Mouse (Mus musculus) myocyte (in vitro differentiated cells): ENCODE results near the gene Plpp3. TPM values are rescaled to one million over a fixed set of nuclear protein-coding genes. Genes with fewer than 3 reads are reported as not detected.

Experiments used
- H3K27me3 ChIP-seq: one replicate; pipeline ENCODE4 v1.6.1; 2011; ENCODE audit not compliant: control insufficient read depth, insufficient read depth, insufficient read length
- H3K36me3 ChIP-seq: one replicate; pipeline ENCODE4 v1.6.1; 2011; ENCODE audit not compliant: control insufficient read depth, insufficient read depth
- H3K4me2 ChIP-seq: one replicate; pipeline ENCODE4 v1.6.1; 2011; ENCODE audit warnings: low read depth, control low read depth
- H3K4me3 ChIP-seq: one replicate; pipeline ENCODE4 v1.5.1; 2011; ENCODE audit warnings: mild to moderate bottlenecking, control low read depth, moderate library complexity
- H3K79me2 ChIP-seq: one replicate; pipeline ENCODE4 v1.6.1; 2011; ENCODE audit not compliant: control insufficient read depth, insufficient read depth
- H3ac ChIP-seq: one replicate; pipeline ENCODE4 v1.6.1; 2011; ENCODE audit not compliant: control insufficient read depth, insufficient read length
- CEBPB ChIP-seq: IDR thresholded peaks from 2 replicates; pipeline ENCODE4 v1.6.1; 2011; ENCODE audit warnings: mild to moderate bottlenecking, moderate library complexity; ENCODE audit not compliant: poor library complexity, insufficient read depth, severe bottlenecking
- E2F4 ChIP-seq: IDR thresholded peaks from one replicate; pipeline ENCODE4 v1.6.1; 2011; ENCODE audit warnings: mild to moderate bottlenecking, control low read depth, moderate library complexity; ENCODE audit not compliant: insufficient read depth
- MAX ChIP-seq: IDR thresholded peaks from one replicate; pipeline ENCODE4 v1.6.1; 2011; ENCODE audit warnings: low read depth, mild to moderate bottlenecking, control low read depth
- MYOD1 ChIP-seq, 3 experiments: IDR thresholded peaks; one replicate each; pipeline ENCODE4 v1.6.1; 2011; ENCODE audit warnings: control low read depth in 2 of 3, low read depth in 2 of 3, mild to moderate bottlenecking in 2 of 3, moderate library complexity in 1 of 3; ENCODE audit not compliant: insufficient read length in 2 of 3, control insufficient read depth in 1 of 3
- MYOG ChIP-seq, 3 experiments: IDR thresholded peaks; one replicate each; pipeline ENCODE4 v1.6.1; 2011; ENCODE audit warnings: control low read depth in 2 of 3, low read depth in 2 of 3, mild to moderate bottlenecking in 2 of 3; ENCODE audit not compliant: insufficient read length in 2 of 3, control insufficient read depth in 1 of 3, insufficient read depth in 1 of 3
- POLR2A ChIP-seq: IDR thresholded peaks from one replicate; pipeline ENCODE4 v1.6.1; 2011; ENCODE audit warnings: low read depth, mild to moderate bottlenecking, control low read depth, moderate library complexity; ENCODE audit not compliant: insufficient read length
- POLR2AphosphoS2 ChIP-seq: IDR thresholded peaks from one replicate; pipeline ENCODE4 v1.6.1; 2011; ENCODE audit warnings: low read depth, control low read depth; ENCODE audit not compliant: insufficient read length
- REST ChIP-seq: IDR thresholded peaks from one replicate; pipeline ENCODE4 v1.6.1; 2011; ENCODE audit warnings: mild to moderate bottlenecking, control low read depth, moderate library complexity; ENCODE audit not compliant: insufficient read depth, insufficient read length
- SRF ChIP-seq: IDR thresholded peaks from one replicate; pipeline ENCODE4 v1.6.1; 2011; ENCODE audit warnings: low read depth; ENCODE audit not compliant: control insufficient read depth, insufficient read length
- TCF12 ChIP-seq: IDR thresholded peaks from one replicate; pipeline ENCODE4 v1.6.1; 2011; ENCODE audit warnings: mild to moderate bottlenecking, control low read depth; ENCODE audit not compliant: poor library complexity, insufficient read depth, severe bottlenecking
- TCF3 ChIP-seq: IDR thresholded peaks from one replicate; pipeline ENCODE4 v1.6.1; 2011; ENCODE audit warnings: low read depth, control low read depth; ENCODE audit not compliant: insufficient read length
- USF1 ChIP-seq: IDR thresholded peaks from one replicate; pipeline ENCODE4 v1.6.1; 2011; ENCODE audit warnings: low read depth, mild to moderate bottlenecking, control low read depth, moderate library complexity
- polyA plus RNA-seq: library from polyadenylated mRNA; unstranded; fragments of >200 nt; fragmentation: generic; extraction: Trizol; gene quantifications from one replicate; pipeline ENCODE4 v1.2.1, GENCODE M21; 2012; ENCODE audit warnings: missing spikeins

The Plpp3 gene
- polyA plus RNA-seq, 1 experiment = 12.7 TPM

- Histone ChIP-seq H3K4me3 (no peak overlapping the region), H3K27me3 (no peaks in the 10 kb centered on the region), H3ac (no peak overlapping the region), H3K36me3 (peaks cover 3% of the 10 kb centered on the region), H3K4me2 (no peak overlapping the region), H3K79me2 (no peaks in the 10 kb centered on the region)
- no peak for TF ChIP-seq SRF
- TF ChIP-seq TCF12 = no peak
- TF ChIP-seq MYOG (IDR thresholded peaks at IDR 0.05; ENCODE audit: control insufficient read depth in 1 of 3, insufficient read depth in 1 of 3, insufficient read length in 2 of 3, low read depth in 2 of 3) = no peak
- TF ChIP-seq POLR2AphosphoS2 = no peak
- TF ChIP-seq MAX = no peak
- TF ChIP-seq POLR2A = no peak
Observed at GRCm38 (mm10) chr4:105219316-105219715, 62.2 kb downstream of the Plpp3 start.

- no peak overlapping the region for H3K4me3 ChIP-seq
- TF ChIP-seq MYOG (IDR thresholded peaks at IDR 0.05; ENCODE audit: control insufficient read depth in 1 of 3, insufficient read depth in 1 of 3, insufficient read length in 2 of 3, low read depth in 2 of 3) (no peak), REST (no peak), CEBPB (peak; percentile 40; the same call in 1 of the 2 replicates), USF1 (no peak)
- no peak overlapping the region for H3K4me2 ChIP-seq
- no peaks in the 10 kb centered on the region for H3K79me2 ChIP-seq
- H3K27me3 ChIP-seq = no peaks in the 10 kb centered on the region
- H3K36me3 ChIP-seq = peaks cover 3% of the 10 kb centered on the region
- no peak overlapping the region for H3ac ChIP-seq
Observed at GRCm38 (mm10) chr4:105220849-105221248, 63.7 kb downstream of the Plpp3 start.

GRCm38 (mm10) chr4:105221256-105221840 lies 64.2 kb downstream of the Plpp3 start:
- TF ChIP-seq USF1 = no peak
- no peak for TF ChIP-seq CEBPB
- no peak for TF ChIP-seq TCF12
- TF ChIP-seq MYOG (IDR thresholded peaks at IDR 0.05; ENCODE audit: control insufficient read depth in 1 of 3, insufficient read depth in 1 of 3, insufficient read length in 2 of 3, low read depth in 2 of 3) = no peak
- no peak for TF ChIP-seq TCF3
- TF ChIP-seq MYOD1 (IDR thresholded peaks at IDR 0.05; ENCODE audit: control insufficient read depth in 1 of 3, insufficient read length in 2 of 3, low read depth in 2 of 3) = no peak
- TF ChIP-seq POLR2AphosphoS2 = no peak
- TF ChIP-seq REST = no peak
- TF ChIP-seq E2F4 = no peak
- no peak for TF ChIP-seq POLR2A
- no peak for TF ChIP-seq MAX
- TF ChIP-seq SRF = no peak
- Histone ChIP-seq H3K36me3 (peaks cover 3% of the 10 kb centered on the region), H3K4me3 (no peak overlapping the region), H3K4me2 (no peak overlapping the region), H3K79me2 (no peaks in the 10 kb centered on the region), H3ac (no peak overlapping the region), H3K27me3 (no peaks in the 10 kb centered on the region)

- Histone ChIP-seq H3K27me3 (no peaks in the 10 kb centered on the region), H3K79me2 (no peaks in the 10 kb centered on the region), H3K4me3 (no peak overlapping the region), H3ac (no peak overlapping the region), H3K36me3 (peaks cover 7% of the 10 kb centered on the region), H3K4me2 (no peak overlapping the region)
- TF ChIP-seq MAX (no peak), SRF (no peak), POLR2A (no peak), CEBPB (no peak), TCF3 (no peak), E2F4 (no peak), MYOD1 (IDR thresholded peaks at IDR 0.05; ENCODE audit: control insufficient read depth in 1 of 3, insufficient read length in 2 of 3, low read depth in 2 of 3) (no peak), MYOG (IDR thresholded peaks at IDR 0.05; ENCODE audit: control insufficient read depth in 1 of 3, insufficient read depth in 1 of 3, insufficient read length in 2 of 3, low read depth in 2 of 3) (no peak), USF1 (no peak)
Observed at GRCm38 (mm10) chr4:105223101-105223924, 66.2 kb downstream of the Plpp3 start.

GRCm38 (mm10) chr4:105223925-105224300 lies 66.8 kb downstream of the Plpp3 start:
- H3K4me3 ChIP-seq = no peak overlapping the region
- no peak overlapping the region for H3K4me2 ChIP-seq
- no peaks in the 10 kb centered on the region for H3K79me2 ChIP-seq
- no peak for TF ChIP-seq REST
- no peak for TF ChIP-seq POLR2A
- TF ChIP-seq POLR2AphosphoS2 = no peak
- peaks cover 7% of the 10 kb centered on the region for H3K36me3 ChIP-seq
- no peaks in the 10 kb centered on the region for H3K27me3 ChIP-seq
- no peak overlapping the region for H3ac ChIP-seq
